Mouse (Mus musculus): ENCODE data around the gene Gm20388.

DNA sequence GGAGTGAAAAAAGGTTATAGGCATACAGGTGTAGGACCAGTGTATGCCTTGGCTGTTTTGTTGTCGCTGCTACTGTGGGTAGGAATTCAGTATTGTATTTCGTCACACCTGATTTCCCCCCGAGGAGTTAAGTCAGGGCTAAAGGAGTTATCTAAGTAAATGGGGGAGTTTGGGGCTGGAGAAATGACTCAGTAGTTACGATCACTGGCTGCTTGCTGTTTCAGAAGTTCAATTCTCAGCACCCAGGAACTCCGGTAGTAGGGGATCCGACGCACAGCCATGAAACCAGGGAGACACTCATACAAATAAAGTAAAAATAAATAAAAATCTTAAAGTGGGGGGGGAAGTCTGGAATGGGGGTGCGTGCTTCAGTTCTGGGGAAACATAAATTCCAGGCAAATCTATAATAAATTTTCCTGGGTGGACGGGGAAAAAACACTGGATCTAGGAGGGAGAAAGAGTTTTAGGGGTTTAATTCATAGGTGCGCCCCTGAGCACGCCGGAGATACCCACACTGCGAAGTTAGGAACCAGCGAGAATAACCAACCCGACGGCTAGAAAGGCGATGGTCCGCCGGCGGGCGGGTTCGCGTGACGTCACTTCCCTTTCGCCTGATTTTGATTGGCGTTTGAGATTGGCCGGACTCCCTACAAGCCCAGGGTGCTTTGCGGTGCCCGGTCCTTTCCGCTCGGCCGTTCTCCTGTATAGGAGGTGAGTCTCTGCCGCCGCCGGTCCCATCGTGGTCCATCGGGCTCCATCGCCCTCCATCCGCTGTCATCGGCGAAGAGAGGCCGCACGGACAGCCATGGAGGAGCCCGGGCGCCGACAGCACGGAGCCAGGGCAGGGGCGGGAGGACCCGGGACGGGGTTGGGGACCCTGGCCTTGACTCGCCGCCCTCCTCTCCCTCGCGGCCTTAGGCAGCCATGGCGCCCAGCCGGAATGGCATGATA lies 3191.4 kb downstream of the Gm20388 start, which contains the start of gene Rpl13:
- TF ChIP-seq HCFC1 (IDR thresholded peaks at IDR 0.05; ENCODE audit: borderline replicate concordance, insufficient read depth, low read length) (peak; percentile 58), MAFK (IDR thresholded peaks at IDR 0.05; ENCODE audit: insufficient read depth, low read depth, low read length) (no peak)
